Mouse (Mus musculus) ovary, adult 18-20 months (tissue): ENCODE measurements at regions not wholly inside any gene's neighbourhood (a gene's known extent, or its start where the extent isn't known, plus 50 kb on each side); places are given as distances from the start of the nearest gene placed in this dataset.

ENCODE experiments used
- DNase-seq: peaks from one replicate; pipeline ENCODE4 v3.0.0; 2022; ENCODE audit warnings: low spot score, mixed read lengths

DNA sequence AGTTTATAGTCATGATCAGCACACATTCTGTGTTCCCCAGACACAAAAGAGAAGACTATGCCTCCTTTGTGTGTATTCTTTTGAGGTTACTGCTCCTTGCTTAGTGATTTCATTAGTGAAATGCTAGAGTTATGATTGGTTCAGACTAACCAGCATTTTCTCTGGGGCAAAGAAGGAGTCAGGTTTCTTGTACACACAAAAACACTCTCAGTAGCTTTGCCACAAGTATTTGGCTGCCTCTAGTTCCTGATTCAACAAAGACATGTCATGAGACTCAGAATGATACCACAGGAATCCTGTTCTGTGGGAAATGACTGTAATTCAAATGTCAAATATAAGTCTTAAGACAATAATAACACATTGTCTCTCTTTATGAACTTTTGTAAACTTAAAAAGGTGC is 86.9 kb downstream of the Alx1 start:
- DNase-seq: no peak

DNA sequence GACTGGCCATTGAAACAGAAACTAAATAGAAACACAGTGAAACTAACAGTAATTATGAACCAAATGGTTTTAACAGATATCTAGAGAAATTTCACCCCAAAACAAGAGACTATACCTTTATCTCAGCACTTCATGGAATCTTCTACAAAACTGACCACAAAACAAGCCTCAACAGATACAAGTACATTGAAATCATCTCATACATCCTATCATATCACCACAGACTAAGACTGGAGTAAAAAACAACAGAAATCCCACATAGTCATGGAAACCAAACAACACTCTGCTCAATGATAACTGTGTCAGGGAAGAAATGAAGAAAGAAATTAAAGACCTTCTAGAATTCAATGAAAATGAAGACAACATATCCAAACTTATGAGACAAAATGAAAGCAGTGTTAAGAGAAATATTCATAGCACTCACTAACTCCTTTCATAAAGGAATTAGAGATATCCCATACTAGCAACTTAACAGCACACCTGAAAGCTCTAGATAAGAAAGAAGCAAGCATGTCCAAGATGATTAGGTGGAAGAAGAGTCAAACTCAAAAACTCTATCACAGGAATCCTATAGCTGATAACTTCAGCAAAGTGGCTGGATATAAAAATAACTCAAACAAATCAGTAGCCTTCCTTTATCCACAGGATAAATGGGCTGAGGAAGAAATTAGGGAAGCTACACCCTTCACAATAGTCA is 89.0 kb downstream of the Alx1 start:
- no peak for DNase-seq

DNA sequence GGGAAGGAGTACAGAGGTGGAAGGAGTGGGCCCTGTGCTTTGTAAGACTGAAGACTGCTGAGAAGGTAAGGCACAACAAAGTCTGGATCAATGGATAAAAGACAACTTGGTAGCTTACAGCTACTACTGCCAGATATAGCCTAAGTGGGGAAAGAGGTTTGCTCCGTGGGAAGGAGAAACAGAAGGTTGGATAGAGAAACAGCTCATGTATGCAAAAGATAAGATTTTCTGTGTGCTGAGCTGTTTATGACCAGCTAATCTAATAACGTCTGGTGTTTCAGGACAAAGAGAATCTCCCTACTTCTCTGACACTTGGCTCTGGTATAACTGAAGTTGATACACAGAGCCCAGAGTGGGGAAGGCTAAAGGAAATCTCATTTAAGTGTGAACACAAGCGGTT is 98.6 kb downstream of the Alx1 start:
- no peak for DNase-seq

DNA sequence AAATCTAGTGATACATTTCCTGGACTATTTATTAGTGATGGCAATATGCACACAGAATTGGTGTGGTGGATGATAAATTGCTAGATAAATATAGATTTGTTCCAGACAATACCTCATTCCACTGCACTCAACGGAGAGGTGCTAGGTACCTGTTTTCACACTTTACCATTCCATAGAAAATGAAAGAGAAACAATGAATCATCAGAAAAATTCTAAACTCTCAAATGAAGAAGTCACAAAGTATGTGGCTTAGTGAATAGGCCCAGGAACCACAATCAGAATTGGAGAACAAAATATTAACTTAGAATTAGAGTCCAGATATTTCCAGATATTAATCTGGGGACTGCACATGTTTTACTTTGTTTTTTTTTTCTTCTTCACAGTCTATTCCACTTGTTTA is 101.4 kb downstream of the Alx1 start:
- no peak for DNase-seq

DNA sequence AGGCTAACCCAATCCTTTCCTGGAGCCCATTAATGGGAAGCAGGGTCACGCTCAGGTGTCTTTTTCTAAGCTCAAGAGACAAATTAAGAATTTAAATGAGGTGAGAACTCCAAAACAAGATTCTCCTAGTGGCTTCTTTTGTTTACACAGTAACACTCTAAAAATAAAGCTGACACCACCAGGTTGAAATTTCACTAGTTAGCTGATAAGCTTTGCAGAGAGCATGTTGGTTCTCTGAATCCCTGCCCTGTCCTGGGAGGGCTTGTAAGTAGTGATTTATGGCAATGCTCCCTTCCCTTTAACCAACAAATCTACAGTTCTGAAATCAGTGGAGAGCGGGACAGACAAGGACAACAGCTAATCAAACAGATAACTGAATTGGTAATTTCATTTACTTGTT is 132.6 kb downstream of the Alx1 start:
- DNase-seq: no peak

DNA sequence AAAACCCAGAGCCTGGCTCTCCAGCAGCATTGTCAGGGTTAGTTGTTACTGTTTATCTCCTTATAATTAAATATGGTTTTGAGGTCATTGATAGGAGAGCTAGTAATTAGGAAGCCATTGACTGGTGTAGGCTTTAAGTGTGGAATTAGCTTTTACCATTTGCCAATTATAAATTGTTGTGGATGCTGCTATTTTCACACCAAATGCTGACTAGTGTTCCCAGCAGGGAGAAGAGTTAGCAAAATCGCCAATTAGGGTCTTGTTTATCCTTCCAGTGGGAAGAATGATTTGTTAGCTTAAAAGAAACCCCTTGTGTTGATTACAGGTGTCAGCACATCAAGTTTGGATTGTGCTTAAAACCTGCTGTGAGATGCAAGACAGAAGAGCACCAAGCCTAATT is 134.1 kb downstream of the Alx1 start:
- DNase-seq: no peak

DNA sequence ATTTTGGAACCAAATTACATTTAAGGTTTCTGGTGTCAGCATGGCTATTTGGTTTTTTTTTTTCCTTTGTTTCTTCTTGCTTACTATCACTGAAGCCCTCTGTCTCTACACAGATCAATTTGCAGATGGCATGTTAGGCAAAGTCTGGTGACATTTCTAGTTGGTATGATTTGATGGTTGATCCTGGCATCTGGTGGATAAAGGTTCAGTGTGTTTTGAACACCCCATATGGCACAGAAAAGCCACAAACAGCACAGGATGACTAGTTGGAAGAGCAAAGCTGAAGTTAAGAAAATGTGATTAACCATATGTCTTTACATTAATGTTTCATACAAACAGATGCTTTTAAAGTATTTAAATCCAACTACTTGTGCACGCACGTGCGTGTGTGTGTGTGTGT is 137.6 kb downstream of the Alx1 start:
- DNase-seq: no peak

DNA sequence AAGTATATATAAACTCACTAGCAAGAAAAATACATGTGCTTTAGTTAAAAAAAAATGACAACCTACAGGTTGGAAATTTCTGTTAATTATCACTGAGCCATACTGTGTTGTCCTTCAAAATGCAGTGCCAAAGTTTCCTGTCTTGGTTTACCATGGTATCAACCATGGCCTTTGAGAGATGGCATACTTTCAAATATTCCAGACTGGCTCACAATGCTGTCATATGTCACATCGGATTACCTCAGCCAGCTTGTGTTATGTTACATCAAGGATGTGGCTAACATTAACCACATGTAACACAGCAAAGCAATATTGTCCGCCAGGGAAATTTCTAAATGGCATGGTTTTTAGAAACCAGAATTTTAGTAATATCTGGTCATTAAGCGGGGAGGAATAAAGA is 140.3 kb downstream of the Alx1 start:
- no peak for DNase-seq

DNA sequence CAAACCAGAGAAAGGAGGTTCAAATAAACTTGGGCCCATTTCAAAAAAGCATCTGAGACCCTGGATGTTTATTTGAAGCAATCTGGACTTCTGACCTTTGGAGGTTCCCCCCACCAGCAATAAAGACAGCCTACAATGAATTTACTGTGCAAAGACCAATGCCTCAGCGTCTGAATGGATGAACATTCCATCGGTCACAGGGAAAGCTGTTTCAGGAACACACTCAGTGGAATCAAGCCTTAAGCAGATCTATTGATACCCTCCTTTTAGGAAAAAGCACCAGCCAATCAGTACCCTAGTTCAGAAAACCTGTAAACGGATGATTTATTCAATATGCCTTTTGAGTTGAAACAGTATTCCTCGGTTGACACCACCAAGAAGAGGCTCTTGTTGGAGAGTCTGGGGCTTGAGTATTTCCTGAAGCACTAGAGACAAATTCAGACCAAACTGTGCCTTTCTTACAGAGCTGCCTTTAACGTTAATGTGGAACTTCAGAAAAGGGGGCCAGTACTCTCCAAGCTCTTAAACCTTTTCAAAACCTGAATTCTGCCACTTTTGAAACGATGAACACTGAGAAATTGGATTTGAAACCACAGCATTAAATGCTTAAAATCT is 148.1 kb downstream of the Alx1 start:
- no peak for DNase-seq

DNA sequence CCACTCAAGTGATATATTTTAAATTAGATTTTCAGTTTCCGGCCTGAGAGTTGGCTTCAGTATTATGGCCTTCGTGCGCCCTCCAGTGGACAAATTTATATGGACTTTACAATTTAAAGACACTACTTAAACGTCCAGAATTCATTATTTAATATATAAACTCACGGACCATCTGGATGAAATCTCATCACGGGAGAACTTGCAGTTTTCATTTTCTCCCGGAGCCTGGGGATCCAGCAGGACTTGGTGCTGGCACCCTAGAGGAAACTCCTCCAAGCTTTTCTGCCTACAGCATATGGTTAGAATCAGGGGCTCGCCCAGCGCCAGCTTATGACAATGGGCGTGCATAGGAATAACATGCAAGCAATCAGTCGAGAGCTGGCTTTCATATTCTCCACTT is 152.0 kb downstream of the Alx1 start:
- no peak for DNase-seq

DNA sequence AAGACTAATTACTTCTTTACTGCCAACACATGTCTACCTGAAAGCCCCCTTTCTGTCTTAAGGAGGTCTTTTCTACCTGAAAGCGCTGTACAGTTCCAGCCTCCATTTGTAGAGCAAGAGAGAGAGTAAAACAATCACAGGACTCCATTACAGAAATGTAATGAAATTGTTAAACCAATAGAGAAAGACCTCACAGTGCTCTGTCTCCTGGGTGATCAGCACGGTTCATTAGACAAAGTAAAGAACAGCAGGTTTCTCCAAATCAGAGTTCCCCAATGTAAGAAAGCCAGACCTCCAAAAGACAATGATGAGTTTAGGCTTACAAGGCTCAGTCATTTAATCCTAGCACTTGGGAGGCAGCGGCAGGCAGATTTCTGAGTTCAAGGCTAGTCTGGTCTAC is 153.1 kb downstream of the Alx1 start:
- DNase-seq: no peak

DNA sequence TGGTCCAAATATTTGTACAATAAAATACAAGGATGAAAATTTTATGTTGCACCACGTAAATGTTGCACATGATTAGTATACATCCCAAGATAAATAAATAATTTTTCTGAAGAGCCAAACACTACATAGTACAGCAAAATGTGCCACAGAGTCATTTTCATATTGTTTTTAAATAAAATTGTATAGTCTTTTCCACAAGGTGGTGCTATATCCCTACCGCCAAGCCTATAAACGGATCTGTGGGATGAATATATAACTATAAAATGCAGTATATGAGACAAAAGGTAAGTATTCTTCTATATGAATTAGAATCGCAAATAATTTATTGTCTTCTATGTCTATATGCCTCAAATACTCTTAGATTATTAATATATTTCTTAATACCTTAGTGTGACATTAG is 163.1 kb downstream of the Alx1 start:
- no peak for DNase-seq

DNA sequence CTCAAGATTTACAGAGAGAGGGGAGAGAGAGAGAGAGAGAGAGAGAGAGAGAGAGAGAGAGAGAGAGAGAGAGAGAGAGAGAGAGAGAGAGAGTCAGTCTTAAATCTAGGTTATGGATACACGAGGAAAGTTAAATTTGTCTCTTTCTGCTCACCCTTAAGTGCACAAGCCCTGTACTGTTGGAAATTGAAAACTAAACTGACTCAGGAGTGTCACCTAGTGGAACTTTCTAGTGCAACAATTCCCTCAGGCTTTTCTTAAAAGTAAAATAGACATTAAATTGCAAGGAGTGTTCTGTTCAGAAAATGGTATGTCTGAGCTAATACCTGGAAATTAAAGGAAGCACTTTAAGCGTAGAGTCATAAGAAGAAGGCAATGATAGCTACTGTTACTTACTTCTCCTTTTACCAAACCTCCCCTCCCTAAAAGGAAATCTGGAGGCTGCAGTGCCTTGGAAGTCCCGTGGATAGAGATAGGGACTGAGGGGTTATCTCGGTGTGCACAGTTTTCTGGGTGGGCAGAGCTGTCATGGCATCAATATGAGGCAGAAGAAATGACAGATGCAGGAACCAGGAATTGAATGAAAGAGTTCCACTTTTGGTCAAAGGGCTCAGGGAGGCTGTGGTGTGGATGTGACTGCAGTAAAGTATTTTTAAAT is 193.3 kb downstream of the Alx1 start:
- DNase-seq: no peak

DNA sequence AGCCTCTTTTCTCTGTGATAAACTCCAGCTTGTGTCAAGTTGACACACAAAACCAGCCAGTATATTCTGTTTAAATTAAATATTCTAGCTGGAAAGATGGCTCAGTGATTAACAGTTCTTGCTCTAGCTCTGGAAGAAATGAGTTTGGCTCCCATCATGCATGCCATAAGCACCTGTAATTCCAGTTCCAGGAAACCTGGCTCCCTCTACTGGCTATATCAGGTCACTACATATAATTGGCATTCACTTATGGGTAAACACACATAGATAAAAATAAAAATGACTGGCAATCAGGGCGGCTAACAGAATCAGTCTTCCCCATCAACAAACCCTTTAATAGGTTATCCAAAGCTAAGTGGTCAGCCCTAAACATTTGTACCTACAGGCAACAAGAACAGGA is 194.2 kb downstream of the Alx1 start:
- DNase-seq: no peak

DNA sequence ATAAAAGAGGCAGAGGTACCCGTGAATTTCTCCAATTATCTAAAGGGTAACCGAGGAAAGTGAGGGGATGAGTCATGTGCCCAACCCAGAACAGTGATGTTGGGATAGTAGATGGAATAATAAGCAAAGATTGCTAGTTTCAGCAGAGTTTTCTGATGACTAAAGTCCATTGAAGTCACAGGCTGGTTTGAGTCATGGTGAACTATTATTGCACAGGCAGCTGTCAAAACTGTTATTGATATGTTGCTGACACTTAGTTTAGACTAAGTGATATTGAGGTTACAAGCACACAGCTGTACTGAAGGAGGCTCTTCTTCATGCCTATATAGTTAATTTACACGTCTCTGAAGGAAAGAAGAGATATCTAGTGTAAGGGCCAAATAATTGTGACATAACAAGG is 200.4 kb downstream of the Alx1 start:
- no peak for DNase-seq

DNA sequence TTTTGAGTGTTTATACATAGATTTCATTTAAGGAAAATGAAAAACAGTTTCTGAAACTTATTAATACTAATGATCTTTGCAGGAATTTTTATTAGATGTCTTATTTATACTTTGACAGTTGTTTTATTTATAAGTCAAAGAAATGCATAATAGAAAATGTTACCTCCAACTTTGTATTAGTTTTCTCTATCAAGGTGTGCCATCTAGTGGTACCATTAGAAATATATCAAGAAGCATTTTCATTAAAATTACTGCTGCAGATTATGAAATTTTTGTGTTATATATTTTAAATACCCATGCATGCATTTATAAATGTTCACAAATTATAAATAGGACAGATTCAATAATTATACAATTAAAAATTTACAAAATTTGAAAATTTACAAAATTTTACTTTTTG is 206.6 kb downstream of the Alx1 start:
- DNase-seq: no peak

DNA sequence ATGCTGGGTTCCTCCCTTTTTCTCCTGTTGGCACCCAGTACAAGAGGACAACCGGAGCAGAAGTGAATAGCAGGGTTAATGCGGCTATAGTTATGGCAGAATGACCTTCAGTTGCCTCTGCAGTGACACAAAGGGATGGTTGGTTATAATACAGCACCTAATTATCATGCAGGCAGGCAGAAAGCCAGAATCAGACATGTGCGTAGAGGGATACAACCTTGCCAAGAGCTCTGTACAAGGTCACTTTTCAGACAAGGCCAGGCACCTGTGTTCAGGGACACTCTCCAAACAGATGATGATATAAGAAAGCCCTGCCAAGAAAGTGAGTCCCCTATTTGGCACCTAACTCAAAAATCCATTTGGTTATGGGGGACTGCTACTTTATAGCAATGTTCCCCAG is 228.6 kb downstream of the Alx1 start:
- DNase-seq: peak; percentile 43

DNA sequence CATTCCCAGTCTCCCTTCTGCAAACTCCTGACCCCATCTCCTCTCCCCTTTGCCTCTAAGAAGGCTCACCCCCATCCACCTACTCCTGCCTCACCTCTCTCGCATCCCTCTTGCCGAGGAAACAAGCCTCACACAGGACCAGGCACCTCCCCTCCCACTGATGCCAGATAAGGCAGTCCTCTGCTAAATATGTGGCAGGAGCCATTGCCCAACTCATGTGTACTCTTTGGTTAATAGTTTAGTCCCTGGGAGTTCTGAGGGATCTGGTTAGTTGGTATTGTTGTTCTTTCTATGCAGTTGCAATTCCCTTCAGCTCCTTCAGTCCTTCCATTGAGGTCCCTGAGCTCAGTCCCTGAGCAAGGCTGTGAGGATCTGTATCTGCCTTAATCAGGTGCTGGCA is 250.8 kb downstream of the Alx1 start:
- DNase-seq: no peak

DNA sequence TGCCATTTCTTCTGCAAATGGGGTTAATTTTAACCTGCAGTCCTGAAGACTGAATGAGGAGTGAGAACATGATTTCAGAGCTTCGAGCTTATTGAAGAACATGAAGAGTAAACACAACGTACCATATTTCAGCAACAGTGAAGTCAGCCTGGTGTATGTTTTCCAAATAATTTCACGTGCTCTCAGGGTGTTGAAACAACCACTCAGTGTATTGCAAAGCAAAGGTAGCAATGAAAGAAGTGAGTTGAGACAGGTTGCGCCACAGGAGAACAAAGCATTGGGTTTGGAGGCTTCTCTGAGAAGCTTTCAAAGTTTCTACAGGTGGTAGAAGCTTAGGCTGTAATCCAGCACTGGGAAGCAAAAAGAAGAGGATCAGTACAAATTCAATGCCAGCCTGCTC is 251.7 kb downstream of the Rassf9 start:
- DNase-seq: no peak

DNA sequence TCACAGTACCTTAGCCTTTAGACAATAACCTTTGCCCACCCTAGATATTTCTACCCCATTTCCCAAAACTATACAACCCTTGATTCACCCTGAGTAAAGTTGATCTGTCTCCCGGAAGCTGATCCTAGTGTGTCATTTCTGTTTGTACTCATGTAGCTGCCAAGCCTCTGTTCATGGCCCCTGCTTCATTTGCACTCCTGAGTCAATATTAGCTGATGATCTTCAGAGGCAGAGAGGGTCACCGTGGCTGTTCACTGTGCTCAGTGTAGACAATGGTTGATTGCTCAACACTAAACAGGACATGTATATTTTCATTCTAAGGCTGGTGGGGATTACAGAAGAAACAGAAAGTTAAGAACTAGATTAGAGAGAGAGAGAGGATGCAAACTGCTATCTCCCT is 250.4 kb downstream of the Rassf9 start:
- DNase-seq: no peak

DNA sequence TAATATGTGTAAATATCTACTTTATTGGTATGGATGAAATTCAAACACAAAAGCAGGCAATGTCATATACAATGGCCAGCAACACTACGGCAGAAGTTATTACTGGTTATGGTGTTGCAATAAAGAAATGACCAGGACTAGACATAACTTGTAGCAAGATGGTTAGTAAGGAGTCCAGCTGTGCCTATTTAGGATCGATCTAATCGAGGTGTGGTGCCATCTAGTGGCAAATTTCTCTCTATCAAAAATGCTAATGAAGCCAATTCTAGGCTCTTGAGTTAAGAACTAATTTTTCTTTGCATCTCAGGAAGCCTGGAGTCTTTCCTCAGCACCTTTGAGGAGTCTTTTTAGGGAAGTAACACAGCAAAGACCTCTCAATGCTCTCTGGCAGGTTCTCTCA is 223.2 kb downstream of the Rassf9 start:
- DNase-seq: no peak

DNA sequence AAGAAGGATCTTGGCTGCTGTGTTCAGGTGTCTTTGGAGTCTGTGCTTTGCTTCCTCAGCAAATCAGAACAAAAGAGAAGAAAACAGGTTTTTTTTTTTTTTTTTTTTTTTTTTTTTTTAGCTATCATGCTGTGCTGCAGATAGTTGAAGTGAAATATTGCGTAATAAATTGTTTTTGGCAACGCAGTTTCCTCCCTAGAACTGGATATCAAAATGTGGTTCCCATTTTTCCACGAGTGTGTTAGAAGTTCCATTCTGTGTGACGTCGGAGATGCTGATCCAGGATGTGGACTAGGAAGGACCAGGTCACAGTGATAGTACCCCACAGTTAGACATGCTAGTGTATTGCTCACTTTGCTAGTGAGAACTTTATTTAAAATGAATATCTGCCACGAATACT is 220.4 kb downstream of the Rassf9 start:
- DNase-seq: no peak

DNA sequence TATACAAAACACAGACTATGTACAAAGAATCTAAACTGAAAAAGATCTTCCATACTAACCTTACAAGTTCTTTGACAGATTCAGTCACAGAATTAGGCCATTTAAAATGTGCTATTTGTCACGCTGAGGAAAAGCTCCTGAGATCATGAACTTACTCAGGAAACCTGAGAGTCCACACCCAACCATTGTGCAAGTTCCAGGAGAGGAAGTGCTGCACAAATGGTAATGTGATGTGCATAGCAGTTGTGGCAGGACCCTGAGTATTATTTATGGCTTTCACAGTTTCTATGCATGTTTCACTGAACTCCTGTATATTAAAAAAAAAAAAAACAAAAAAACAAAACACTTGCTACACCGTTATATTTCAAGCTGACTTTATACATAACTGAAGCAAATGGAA is 200.2 kb downstream of the Rassf9 start:
- no peak for DNase-seq

DNA sequence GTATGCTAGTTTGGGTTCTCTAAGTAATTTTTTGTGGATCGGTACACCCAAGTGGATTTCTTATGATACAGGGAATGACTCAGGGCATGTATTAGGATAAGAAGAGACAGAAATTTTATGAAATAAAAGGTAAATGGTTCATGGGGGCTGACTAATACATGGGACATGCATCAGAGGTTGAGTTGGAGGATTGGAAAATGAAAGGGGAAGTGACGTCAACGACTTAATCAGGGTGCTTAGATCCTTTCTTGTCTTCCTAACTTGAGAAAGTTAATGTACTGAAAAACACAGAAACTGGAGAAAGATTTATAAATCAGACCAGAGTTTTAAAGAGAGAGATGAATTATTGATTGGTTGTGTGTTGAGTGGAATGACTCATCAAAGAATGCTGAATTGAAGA is 193.8 kb downstream of the Rassf9 start:
- DNase-seq: no peak
